Mouse (Mus musculus) T-helper 1 cell (primary cell): ENCODE results near the gene Jun.

ENCODE experiments used
- in situ Hi-C: fragments of 300-600 bp; cut with MboI, MseI; formaldehyde crosslinking; loops from one replicate; pipeline ENCODE4 v1.15.1; 2025; ENCODE audit warnings: high pct_unique_total_duplicates

Gene Jun

DNA sequence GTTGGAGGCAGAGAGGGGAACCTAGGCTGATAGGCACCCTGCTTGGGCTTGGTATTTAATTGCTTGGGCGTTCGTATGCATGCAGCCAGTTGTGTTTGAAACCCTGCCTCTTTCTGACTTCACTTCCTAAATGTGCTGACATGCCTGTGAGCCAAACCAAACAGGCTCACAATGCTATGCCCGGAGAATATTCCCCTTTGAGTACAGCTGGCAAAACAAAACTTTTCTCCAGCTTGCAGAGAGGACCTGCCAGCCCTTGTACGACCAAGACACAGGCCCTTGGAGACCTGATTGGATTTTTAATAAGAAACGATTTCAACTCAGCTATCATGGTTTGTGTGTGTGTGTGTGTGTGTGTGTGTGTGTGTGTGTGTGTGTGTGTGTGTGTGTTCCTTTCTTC, 14.0 kb downstream of the Jun start:
- in situ Hi-C loops: no loop called here

DNA sequence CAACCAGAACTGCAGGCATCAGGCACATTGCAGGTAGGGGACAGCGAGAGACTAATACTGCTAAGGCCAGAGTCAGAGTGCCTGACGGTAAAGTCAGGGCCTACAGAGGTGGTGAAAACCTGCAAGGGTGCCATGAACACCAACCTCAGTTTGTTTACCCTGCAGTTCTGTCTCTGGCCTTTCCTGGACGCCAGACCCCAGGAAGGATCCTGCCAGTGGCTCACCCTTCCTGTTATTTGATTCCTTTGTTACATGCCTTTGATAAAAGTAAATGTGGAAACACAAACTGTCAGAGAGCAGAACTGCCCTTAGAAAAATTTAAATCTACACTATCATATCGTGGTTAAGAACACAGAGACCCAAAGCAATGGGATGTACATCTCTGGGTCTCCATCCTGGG, 20.9 kb downstream of the Jun start:
- in situ Hi-C loops: no loop called here

DNA sequence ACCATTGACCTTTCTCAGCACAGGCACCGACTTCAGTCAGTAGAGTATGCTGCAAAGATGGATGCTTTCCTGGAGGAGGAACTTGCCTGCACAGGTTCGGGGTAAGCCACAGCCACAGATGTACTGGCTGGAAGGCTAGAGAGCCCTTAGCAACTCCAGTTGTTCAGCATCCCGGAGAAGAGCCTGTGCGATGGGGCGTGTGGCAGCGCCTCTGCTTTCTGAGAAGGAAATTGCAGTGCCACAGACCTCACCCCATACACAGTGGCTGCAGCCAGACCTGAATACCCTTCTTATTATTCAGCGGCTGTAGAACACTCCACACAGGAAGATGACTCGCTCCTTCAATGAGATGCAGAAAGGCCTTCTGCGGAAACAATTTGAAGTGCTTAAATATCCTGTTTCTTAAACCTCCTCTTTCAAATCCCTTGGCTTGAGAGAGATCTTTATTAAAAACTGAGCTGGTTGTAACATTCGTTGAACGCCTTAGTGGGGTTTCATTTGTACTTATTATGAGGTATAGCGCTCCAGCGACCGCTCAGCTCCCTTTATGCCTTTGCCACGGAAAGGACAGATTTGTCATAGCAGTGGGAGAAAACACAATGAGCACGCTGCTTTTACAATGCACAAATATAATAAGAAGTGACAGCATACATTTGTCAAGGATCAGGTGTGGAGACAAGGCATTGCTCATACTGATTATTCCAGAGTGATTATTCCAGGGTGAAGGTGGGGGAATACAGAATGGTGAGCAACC, 26.0 kb downstream of the Jun start:
- in situ Hi-C loops: no loop called here

DNA sequence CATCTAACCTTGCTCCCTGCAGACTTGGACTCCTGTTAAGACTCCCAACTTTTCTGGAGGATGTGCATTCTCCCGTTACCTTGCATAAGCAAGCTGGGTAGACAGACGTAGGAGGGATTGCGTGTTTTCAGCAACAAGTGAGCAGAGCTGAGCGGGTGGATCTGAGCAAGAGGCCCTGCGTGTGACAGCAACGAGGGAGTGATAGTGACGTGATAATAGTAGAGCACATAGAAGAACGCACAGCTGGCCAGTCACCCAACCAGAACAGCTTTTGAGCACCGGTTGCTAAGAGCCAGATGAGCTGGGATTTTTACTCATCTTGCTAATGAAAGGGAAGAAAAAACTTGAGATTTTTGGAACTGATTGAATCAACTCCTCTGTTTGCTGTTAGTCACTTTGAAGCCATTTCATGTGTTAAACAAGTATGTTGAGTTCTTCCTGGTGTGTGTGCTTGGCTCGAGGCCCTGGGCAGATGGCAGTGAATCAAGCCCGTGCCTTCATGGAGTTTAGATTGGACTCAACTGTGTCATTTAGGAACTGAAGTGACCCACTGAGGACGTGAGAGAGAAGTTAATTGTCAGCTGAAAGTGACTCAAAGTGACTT, 28.6 kb downstream of the Jun start:
- in situ Hi-C loops: no loop called here

DNA sequence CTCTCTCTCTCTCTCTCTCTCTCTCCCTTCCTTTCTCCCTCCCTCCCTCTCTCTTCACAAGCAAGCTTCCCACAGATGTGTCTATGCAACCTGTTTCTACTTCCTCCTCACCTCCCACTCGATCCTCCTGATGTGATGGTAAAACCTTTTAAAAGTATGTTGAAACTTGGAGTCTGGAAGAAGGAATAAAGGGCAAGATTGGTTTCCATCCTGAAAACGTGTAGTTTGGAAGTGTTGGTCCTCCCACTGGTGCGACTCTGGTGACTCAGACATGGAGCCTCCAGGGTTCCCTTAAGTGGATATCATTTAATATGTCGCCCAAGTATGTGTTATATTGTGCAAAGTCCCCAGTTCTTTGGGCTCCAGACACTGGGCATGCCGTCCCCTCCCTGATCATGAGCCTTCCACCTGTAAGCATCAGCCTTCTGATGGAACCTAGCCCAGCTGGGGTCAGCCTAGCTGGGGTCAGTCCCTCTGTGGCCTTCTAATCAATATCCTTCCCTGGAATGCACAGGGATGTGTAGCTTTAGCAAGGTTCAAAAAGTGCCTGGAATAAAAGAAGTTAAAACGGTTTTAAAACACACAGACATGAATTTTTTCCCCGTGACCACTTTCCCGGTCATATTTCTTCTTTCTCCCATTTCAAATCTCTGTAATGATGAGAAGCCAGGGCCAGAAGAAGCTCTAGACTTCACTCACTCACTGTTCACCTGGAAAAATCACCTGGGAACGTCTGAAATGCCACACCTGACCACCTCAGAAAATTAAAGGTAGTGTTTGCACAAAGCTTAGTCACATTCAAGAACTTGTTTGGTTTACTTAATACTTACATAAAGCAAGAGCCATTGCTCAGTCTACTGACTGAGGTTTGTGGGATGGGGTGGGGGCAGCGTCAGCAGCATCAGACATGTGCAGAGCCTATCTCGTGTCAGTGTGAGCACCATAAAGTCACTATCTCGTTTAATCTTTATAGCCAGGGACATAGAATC, 30.1 kb downstream of the Jun start:
- in situ Hi-C loops: no loop called here

DNA sequence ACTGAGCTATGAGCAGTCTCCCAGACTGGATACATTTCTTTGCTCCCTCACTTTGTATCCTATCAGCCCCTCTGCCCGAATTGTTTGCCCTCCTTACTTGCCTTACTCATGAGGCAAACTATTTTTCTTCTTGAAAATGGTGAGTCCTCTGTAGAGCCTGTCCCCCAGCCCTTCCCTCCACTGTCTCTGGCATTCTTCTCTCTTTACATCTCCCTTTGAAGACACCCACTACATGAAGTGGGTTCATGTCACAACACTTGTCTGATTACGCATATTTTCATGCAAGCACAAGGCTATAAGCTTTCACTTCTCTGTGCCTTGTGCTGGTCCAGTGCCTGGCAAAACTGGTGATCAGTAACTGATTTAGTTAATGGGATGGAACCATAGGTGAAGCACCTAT, 31.8 kb downstream of the Jun start:
- in situ Hi-C loops: no loop called here

DNA sequence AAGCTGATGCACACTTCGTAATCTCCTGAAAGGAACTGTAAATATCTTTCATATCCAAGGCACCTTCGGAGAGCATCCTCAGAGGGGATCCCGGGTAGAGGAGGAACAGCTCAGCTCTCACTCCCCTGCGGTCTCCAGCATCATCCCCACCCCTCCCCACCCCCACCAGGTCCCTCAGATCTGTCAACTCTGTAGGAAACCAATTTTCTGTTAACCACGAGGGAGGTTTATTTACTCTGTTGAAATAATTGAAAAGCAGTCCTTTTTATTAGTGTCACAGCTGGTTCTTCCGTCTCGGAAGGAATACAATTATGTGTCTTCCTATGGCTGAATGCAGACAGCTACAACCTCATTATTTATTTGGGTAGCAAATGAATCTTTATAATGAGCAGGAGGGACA, 33.8 kb downstream of the Jun start:
- in situ Hi-C loops: no loop called here

DNA sequence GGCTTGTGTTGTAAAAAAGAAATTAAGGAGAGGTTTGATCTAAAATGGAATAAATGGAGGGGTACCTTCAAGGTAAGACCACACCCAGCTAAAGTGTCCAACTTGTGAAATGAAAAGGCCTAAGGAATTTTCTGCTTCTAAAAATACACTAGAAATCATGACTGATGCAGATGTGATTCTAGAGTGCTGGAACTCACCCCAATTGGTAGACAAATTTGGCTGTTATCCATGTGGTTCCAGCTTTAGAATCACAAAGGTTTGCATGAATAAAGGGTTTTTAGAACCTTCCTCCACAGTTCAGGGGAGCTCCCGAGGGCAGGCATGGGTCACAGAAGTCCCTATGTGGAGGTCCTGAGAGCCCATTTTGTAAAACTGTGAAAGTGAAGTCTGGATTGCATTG, 39.3 kb downstream of the Jun start:
- in situ Hi-C loops: no loop called here

DNA sequence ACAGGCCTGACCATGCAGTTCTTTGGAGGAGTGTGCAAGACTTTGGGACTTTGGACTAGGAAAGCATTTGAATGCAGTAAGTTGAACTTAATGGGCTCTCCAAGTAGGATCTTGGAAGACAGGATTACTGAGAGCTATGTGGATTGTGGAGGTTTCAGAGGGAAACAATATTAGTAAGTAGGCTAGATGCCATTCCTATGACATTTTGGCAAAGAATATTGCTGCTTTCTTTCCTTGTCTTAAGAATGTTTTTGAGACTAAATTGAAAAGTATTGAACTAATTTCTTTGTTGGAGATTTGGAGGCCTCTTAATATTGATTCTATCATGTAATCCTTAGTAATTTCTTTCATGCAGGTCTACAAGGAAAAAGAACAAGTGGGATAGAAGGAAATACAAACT, 39.8 kb downstream of the Jun start:
- in situ Hi-C loops: no loop called here

DNA sequence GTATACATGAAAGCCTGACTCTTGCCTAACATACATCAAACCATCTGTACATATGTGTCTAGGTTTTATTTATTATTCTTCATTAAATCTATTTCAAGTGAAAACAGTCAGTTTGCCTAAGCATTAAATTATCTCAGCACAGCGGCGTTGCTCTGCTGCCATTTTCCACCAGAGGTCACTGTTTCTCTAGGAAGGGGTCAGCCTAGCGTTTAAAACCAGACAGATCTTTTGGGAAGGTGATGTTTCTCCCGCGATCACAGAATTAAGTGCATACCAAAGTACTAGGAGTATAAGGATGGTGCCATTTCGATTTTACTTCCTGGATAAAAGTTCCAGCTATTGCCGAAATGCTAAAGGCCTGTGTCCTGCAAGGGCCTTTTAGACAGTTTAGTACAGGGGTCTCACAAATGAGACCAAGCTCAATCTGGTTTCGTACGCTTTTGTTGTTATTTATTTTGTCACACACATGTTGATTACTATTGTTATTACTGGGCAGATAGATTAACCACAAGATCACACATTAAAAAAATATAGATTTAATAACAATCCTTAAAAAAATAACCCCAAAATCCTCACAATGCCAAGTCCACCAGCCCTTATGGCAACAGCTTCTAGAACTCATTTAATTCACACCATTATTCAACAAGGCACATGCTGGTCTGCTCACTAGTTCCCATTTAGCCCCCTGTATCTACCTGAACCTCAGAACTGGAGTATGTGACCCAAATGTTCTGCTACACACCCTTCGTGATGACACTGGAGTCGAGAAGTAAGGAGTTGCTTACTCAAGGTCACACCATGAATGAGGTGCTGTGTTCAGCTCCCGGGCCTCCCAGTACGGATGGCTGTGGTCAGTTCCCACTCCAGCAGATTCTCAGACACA, 43.6 kb downstream of the Jun start:
- in situ Hi-C loops: loop anchor here (5.0 to 10.0 kb wide), 3 partner anchors 39 to 859 kb away; no protein-coding TSS in a partner anchor

DNA sequence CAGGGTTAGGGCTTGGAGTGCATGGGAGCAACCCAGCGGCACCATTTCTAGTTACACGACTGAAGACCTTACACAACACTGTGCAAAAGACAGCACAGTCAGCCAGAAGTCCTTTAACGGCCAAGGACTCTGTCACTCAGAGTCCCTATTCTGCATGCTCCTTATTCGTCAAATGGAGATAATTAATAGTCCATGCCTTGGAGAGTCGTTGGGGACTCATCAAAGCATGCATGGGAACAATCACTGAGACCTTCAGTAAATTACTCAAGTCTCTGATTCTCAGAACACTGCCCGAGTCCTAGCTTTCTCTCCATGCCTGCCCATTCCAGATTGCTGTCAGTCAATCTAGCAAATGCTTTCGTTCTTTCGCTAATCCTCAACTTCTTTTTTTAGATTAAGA, 44.3 kb downstream of the Jun start:
- in situ Hi-C loops: loop anchor here (5.0 to 10.0 kb wide), 3 partner anchors 40 to 860 kb away; no protein-coding TSS in a partner anchor

DNA sequence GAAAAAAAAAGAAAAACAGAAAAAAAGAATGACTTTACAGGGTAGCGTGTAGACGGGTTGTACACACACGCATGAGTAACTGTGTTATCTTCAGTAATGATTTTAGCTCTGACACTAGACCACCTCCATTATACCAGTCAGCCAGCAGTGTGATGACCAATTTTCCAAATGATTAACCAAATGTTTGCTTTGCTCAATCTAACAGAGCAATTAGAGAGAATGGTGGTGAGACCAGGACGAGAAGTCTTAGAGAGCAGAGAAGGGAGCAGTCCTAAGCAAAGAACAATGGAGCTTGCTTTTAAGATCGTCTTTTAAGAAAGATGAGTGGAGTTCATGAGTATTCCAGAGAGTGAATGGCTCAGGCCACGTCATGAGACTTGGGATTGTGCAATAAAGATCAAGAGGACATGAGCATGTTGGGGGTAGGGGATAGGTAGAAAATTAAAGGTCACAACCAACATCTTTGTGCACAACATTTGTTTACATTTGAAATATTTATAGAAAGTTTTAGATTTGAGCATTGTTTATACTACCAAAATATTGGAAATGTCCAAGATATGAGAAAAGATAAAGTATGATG, 46.7 kb downstream of the Jun start:
- in situ Hi-C loops: loop anchor here (5.0 to 10.0 kb wide), 3 partner anchors 42 to 862 kb away; no protein-coding TSS in a partner anchor

DNA sequence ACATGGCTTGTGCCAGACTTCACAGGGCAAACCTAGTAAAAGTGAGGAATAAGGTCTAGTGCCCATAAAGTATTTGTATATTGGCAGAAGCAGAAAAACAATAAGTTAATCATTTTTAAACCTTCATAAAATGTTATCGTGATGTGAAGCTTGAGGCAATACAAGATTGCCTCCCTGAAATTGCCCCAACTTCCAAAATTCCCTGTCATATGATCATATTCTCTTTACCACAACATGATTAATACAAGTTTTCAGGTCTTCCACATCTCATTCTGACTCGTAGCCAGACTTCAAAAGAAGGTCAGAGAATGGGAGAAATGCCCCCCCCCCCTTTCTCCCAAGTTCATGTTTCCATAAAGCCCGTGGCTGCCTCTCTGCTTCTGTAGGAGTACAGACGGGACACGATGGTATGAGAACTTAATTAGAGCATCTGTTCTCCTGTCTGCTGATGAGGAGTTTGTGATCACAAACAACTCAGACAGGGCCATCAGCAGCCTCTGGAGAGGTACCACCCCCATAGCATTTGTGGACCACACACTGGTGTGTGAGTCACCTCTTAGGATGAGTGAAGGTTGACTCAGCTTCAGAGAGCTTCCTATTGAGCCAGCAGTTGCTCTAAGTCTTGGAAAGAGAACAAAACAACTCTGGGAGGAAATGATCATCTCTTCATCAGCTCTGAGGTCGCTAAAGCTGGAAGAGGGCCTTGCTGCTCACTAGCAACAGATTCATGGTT, 50.8 kb downstream of the Jun start:
- in situ Hi-C loops: loop anchor here (10.0 kb wide), 1 partner anchor 294 kb away; no protein-coding TSS in a partner anchor

DNA sequence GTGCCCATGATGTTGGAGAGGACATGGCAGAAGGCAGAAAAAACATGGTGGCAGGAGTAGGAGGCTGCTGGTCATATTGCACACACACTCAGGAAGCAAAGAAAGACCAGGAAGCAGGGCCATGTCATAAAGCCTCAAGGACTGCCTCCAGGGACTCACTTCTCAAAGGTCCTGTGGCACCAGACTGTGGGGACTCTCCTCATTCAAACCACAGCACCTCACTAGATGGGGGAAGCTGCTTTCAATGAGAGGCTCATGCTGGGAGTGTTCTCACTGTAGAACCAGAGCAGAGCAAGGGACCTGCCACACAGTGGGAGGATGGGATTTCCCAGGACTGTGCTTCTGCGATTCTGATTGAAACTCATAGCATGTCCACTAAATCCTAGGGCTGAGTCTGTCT, 51.9 kb downstream of the Jun start:
- in situ Hi-C loops: loop anchor here (10.0 kb wide), 1 partner anchor 295 kb away; no protein-coding TSS in a partner anchor

DNA sequence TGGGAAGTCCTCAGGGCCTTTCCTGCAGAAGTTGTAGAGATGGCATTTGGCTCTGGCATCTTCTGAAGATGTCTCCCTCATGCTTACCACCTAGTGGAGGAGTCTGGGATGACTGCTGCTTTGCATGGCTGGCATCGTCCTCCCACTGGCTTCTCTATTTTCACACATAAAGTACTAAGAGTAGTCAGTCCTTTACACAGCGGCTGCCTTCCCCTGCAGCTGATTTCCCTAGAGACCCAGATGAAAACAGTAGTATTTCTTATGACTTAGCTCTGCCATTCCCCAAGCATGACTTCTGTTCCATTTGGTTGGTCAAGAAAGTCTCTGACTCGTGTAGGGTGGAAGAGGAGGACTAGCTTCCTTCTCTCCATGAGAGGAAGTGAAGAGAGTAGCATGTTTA, 52.8 kb downstream of the Jun start:
- in situ Hi-C loops: loop anchor here (10.0 kb wide), 1 partner anchor 276 kb away; no protein-coding TSS in a partner anchor
